Mouse (Mus musculus) gastrocnemius, adult 2 months (tissue): Measurements from ENCODE around the gene Olfr77. TPM values are rescaled to one million over a fixed set of nuclear protein-coding genes. Genes with fewer than 3 reads are reported as not detected.

Source experiments
- DNase-seq: peaks from one replicate; pipeline ENCODE4 v3.0.0; 2022
- H3K27ac ChIP-seq: fragments of 200-600 bp; 2 replicates; pipeline ENCODE4 v1.8.1; 2022; ENCODE audit warnings: mild to moderate bottlenecking
- H3K4me3 ChIP-seq: fragments of 200-600 bp; 2 replicates; pipeline ENCODE4 v1.8.1; 2022; ENCODE audit warnings: mild to moderate bottlenecking, moderate library complexity
- CTCF ChIP-seq: fragments of 200-600 bp; IDR thresholded peaks from 2 replicates; pipeline ENCODE4 v1.8.1; 2022; ENCODE audit warnings: antibody characterized with exemption, mild to moderate bottlenecking, moderate library complexity
- intact Hi-C: fragments of 180-260 bp; cut with DNase I; formaldehyde crosslinking; loops from one replicate; pipeline ENCODE4 v1.15.1; 2025
- long read RNA-seq, 2 experiments: library from polyadenylated mRNA; stranded (forward); transcript quantifications; one replicate each; pipeline ENCODE4 v2.0.0; 2021
- total RNA-seq, 2 experiments: library from RNA; stranded (reverse); gene quantifications; 2 replicates each; pipeline ENCODE4 v1.2.3; 2021

The Olfr77 gene
- total RNA-seq = not detected
- long read RNA-seq, experiment 1 = 0 reads
- long read RNA-seq, experiment 2 = 0 reads

DNA sequence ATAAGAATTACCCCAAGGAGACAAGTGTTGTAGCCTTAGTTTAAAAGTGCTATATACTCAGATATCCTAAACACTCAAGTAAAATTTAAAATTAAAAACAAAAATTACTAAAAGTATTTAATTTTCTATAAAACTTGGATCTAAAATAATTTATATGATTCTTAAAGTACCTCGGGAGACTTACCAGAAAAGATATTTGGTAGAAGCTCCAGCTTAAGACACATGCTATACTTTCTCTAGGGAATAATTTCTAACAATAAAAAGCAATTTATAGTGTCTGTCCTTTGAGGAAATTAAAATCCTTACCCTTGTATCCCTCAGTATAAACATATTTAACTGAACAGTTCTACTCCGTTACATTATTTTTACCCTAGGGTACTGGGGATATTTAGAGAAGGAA lies at the start of gene Olfr77:
Gene Olfr77 (plus strand): TSS at position 301 of the 400 bp plus-strand sequence.
- DNase-seq = no peak
- Histone ChIP-seq H3K27ac (no peak within 1 kb of the TSS), H3K4me3 (no peak within 1 kb of the TSS)
- TF ChIP-seq CTCF = no peak
- intact Hi-C loops = no loop called here

- no peak for TF ChIP-seq CTCF
- no peak within 1 kb of the TSS for H3K4me3 ChIP-seq
- intact Hi-C loops = no loop called here
- H3K27ac ChIP-seq = no peak within 1 kb of the TSS
- no peak for DNase-seq
These were observed 28.8 kb upstream of the Olfr77 start, which contains the start of gene Olfr862 for GRCm38 (mm10) chr9:19887904-19888303. Olfr862 (minus strand) TSS chr9:19888004.

GRCm38 (mm10) chr9:19911170-19911569 lies 5.5 kb upstream of the Olfr77 start:
- no peak overlapping the region for H3K27ac ChIP-seq
- intact Hi-C loops = no loop called here
- DNase-seq = no peak
- no peak for TF ChIP-seq CTCF
- no peak overlapping the region for H3K4me3 ChIP-seq

Other genes starting within 250 kb of the Olfr77 start
- gene Olfr857, start 207.4 kb upstream of the Olfr77 start, total RNA-seq = not detected
- not detected for gene Olfr58, start 136.6 kb upstream of the Olfr77 start, total RNA-seq
- gene Olfr859, start 112.0 kb upstream of the Olfr77 start, total RNA-seq = not detected
- gene Olfr860, start 67.1 kb upstream of the Olfr77 start, total RNA-seq = not detected
- gene Olfr862, start 28.9 kb upstream of the Olfr77 start, total RNA-seq = not detected
- gene Olfr866, start 111.2 kb downstream of the Olfr77 start, total RNA-seq = not detected
- gene Olfr867, start 140.7 kb downstream of the Olfr77 start, total RNA-seq = not detected
- gene Olfr868, start 181.8 kb downstream of the Olfr77 start, total RNA-seq = not detected
- gene Olfr869, start 212.1 kb downstream of the Olfr77 start, total RNA-seq = not detected